In genomic region chr17:86787805-86788204, GRCm38 (mm10) we compare ENCODE assay signal across 28 mouse cellular contexts. TPM values are rescaled to one million over a fixed set of nuclear protein-coding genes. Genes with fewer than 3 reads are reported as not detected.
DNase-seq lines count a peak whose midpoint lies in the region; ATAC-seq and TF ChIP-seq lines count a peak whose summit lies in the region.
"Had no signal": no experiment of that assay in that cellular context is flagged by ENCODE, and none has a peak within 500 bp of the region (broad histone marks: within the 10 kb centered on the region; RNA-seq: fewer than 3 reads in every experiment).

No protein-coding gene starts in this region.

- ATAC-seq in granulocyte monocyte progenitor cell, adult 5-6 weeks (replicated peaks; ENCODE audit: poor library complexity, severe bottlenecking), result peak; percentile 77
- ATAC-seq: CD4-positive, CD25-positive, alpha-beta regulatory T cell, adult 4 months; forebrain, embryonic 14.5 days; hindbrain, embryonic 16.5 days; intestine, embryonic 15.5 days had no signal

- 0 out of 2 replicates have a peak overlapping the region, but pooled peaks have one; percentile 28 for H3K27ac ChIP-seq in gastrocnemius, adult 2 months
- H3K27ac ChIP-seq in olfactory bulb, adult 2 months (ENCODE audit: insufficient read depth, low read depth, low read length), result 0 out of 2 replicates have a peak overlapping the region, but pooled peaks have one; percentile 22
- H3K27ac ChIP-seq: embryonic facial prominence, embryonic 10.5 days; embryonic facial prominence, embryonic 13.5 days; heart, adult 2 months; heart, embryonic 10.5 days; heart, embryonic 13.5 days; hindbrain, embryonic 13.5 days; intestine, embryonic 15.5 days had no signal

- DNase-seq in gastrocnemius, adult 2 months, result no peak
- no peak for DNase-seq in gastrocnemius, adult 8-10 months (ENCODE audit: low spot score in 2 of 2)
- DNase-seq in adrenal gland, postnatal 36 days, result no peak
- no peak for DNase-seq in urinary bladder, postnatal 36 days (ENCODE audit: low spot score in 2 of 2)
- DNase-seq: adrenal gland, adult 2 months; adrenal gland, postnatal 14 days; cerebellum, adult 11 months; cerebellum, adult 2 months; cerebellum, adult 9-11 months; embryo, embryonic 11 days; gastrocnemius, postnatal 25 days; heart, postnatal 14 days; kidney, adult 11 months had no signal

- TF ChIP-seq POLR2A in olfactory bulb, adult 2 months (IDR thresholded peaks at IDR 0.05; ENCODE audit: insufficient read depth, low read depth, low read length), result no peak

- WGBS in olfactory bulb, adult 2 months, result 58% methylated on average over 7 of the region's 7 CpGs

- H3K4me3 ChIP-seq in gastrocnemius, adult 2 months, result no peak overlapping the region
- no peak overlapping the region for H3K4me3 ChIP-seq in olfactory bulb, adult 2 months (ENCODE audit: insufficient read depth, low read depth, low read length)
- H3K4me3 ChIP-seq: embryonic facial prominence, embryonic 10.5 days; embryonic facial prominence, embryonic 13.5 days; erythroblast, embryonic 14.5 days; heart, adult 2 months; heart, embryonic 10.5 days; heart, embryonic 13.5 days; hindbrain, embryonic 13.5 days; intestine, embryonic 15.5 days had no signal

- intact Hi-C loops in gastrocnemius, adult 2 months (cut with DNase I), result no loop called here

- no peak for TF ChIP-seq CTCF in gastrocnemius, adult 2 months (IDR thresholded peaks at IDR 0.05)
- no peak for TF ChIP-seq CTCF in olfactory bulb, adult 2 months (IDR thresholded peaks at IDR 0.05; ENCODE audit: insufficient read depth, low read depth, low read length)

- H3K4me1 ChIP-seq in olfactory bulb, adult 2 months (ENCODE audit: control insufficient read depth, insufficient read depth, low read length), result peaks cover 42% of the 10 kb centered on the region

RNA-seq across cellular contexts. Expression of gene Epas1, which starts 34.3 kb away (rescaled TPM):
- 100 to 1,000 TPM in 1 of 2 experiments, 10 to 100 TPM in 1; 96.6 to 127 TPM for total RNA-seq in gastrocnemius, adult 2 months (2021)
- 10 to 100 TPM; 79.9 to 95.6 (median 93.9) TPM for total RNA-seq in gastrocnemius, adult 8-10 months (2022)
- 0.49 TPM in 1 of 2 replicates, not detected in the other for total RNA-seq in granulocyte monocyte progenitor cell, adult 5-6 weeks (2014; fragmentation: Nextera tagmentation)
- total RNA-seq in granulocyte monocyte progenitor cell, adult 5-6 weeks (2017), result under 0.01 and 0.15 TPM in 2 replicates
- polyA plus RNA-seq in olfactory bulb, adult 2 months (2012; ENCODE audit: insufficient read depth, insufficient read length, low replicate concordance, missing spikeins), result not detected in 2 replicates
- total RNA-seq in adrenal gland, postnatal 36 days (2021), result 100 to 1,000 TPM; 165 to 202 TPM
- total RNA-seq: hematopoietic stem cell, adult 5-6 weeks; MEL had no signal

Comparison
In these comparisons a context has a peak if more than half of its experiments do, and no peak if none do; other contexts are left out.
1. RNA of gene Epas1, which starts 34.3 kb away (total RNA-seq): 165 to 202 TPM in adrenal gland, postnatal 36 days, 96.6 to 127 TPM in gastrocnemius, adult 2 months and 79.9 to 95.6 TPM in gastrocnemius, adult 8-10 months; under 0.01 to 0.49 TPM in granulocyte monocyte progenitor cell, adult 5-6 weeks; every median in the first group is over 10 times any median in the second.